8 mouse cellular contexts compared by ENCODE assay signal in genomic region chr2:167232132-167233008, GRCm38 (mm10). TPM values are rescaled to one million over a fixed set of nuclear protein-coding genes. Genes with fewer than 3 reads are reported as not detected.
DNase-seq lines count a peak whose midpoint lies in the region; ATAC-seq and TF ChIP-seq lines count a peak whose summit lies in the region.

No protein-coding gene starts in this region.

- H3K9ac ChIP-seq in limb, embryonic 11.5 days (ENCODE audit: low read length) = no peak overlapping the region

- H3K4me2 ChIP-seq in limb, embryonic 11.5 days (ENCODE audit: low read depth, severe bottlenecking) = no peak overlapping the region

- peak; percentile 53 to 55 for DNase-seq in lung, adult 18-20 months
- DNase-seq in lung, adult 2 months = no peak
- peak; percentile 34 for DNase-seq in brain, adult 2 months (ENCODE audit: low read depth, low spot score)
- DNase-seq in heart, adult 9 months (ENCODE audit: low spot score in 2 of 2) = peak; percentile 54 to 65
- peak; percentile 27 for DNase-seq in limb, embryonic 11.5 days (ENCODE audit: low spot score)
- no peak for DNase-seq in left cerebral cortex, postnatal 14 days (ENCODE audit: low spot score in 2 of 2)

- no peak for TF ChIP-seq POLR2A in lung, adult 2 months (IDR thresholded peaks at IDR 0.05; ENCODE audit: borderline replicate concordance, extremely low read depth, low read depth, low read length)

- intact Hi-C loops in left cerebral cortex, postnatal 14 days (cut with DNase I) = no loop called here

- no peaks in the 10 kb centered on the region; the same call in 1 of the 2 replicates for H3K36me3 ChIP-seq in limb, embryonic 11.5 days (ENCODE audit: control insufficient read depth, insufficient read depth, low read length)

- ATAC-seq in limb, embryonic 11.5 days (ENCODE audit: insufficient number of reproducible peaks, low FRiP score, low TSS enrichment, low read depth) = no peak
- ATAC-seq in activated CD4-positive, CD25-positive, alpha-beta regulatory T cell, adult 4 months = no peak
- ATAC-seq in megakaryocyte progenitor cell, adult 5-6 weeks (replicated peaks; ENCODE audit: poor library complexity) = no peak

- TF ChIP-seq CTCF in lung, adult 2 months (IDR thresholded peaks at IDR 0.05; ENCODE audit: insufficient read depth, low read length) = no peak

- H3K4me3 ChIP-seq in lung, adult 2 months (replicated peaks; ENCODE audit: extremely low read depth, low read depth, low read length) = no peak overlapping the region
- no peak overlapping the region for H3K4me3 ChIP-seq in limb, embryonic 11.5 days (ENCODE audit: low read depth, low read length)

- no peaks in the 10 kb centered on the region for H3K27me3 ChIP-seq in limb, embryonic 11.5 days (ENCODE audit: control insufficient read depth, insufficient read depth, low read length)

- H3K9me3 ChIP-seq in limb, embryonic 11.5 days (ENCODE audit: control insufficient read depth, low read length) = no peaks in the 10 kb centered on the region

- 43% methylated on average over 14 of the region's 14 CpGs for WGBS in lung, adult 2 months
- 58% methylated on average over 14 of the region's 14 CpGs for WGBS in limb, embryonic 11.5 days

- H3K4me1 ChIP-seq in lung, adult 2 months (ENCODE audit: control insufficient read depth, insufficient read depth, low read length) = peaks cover 6% of the 10 kb centered on the region
- peaks cover 13% of the 10 kb centered on the region; the same call in 1 of the 2 replicates for H3K4me1 ChIP-seq in limb, embryonic 11.5 days (ENCODE audit: control insufficient read depth, insufficient read depth, low read length)

- no peak overlapping the region for H3K27ac ChIP-seq in limb, embryonic 11.5 days (replicated peaks; ENCODE audit: low read depth, low read length)

RNA-seq across cellular contexts. Expression of gene Ptgis, which starts 8.0 kb away (rescaled TPM):
- 105 and 162 TPM in 2 replicates for polyA plus RNA-seq in lung, adult 2 months (2012; rRNA removed)
- 18.0 and 19.6 TPM in 2 replicates for polyA plus RNA-seq in limb, embryonic 11.5 days (2014; fragmentation: Nextera tagmentation; extraction: Ambion mirVana)
- under 1 TPM in 1 of 2 experiments, not detected in 1; 0.17 TPM for polyA plus RNA-seq in activated CD4-positive, CD25-positive, alpha-beta regulatory T cell, adult 4 months (2017; shearing (Covaris generic))
- 1 to 10 TPM; 2.7 to 3.2 TPM for total RNA-seq in left cerebral cortex, postnatal 14 days (2021)
- total RNA-seq in megakaryocyte progenitor cell, adult 5-6 weeks (2015) = not detected in 2 replicates
- not detected in 2 replicates for total RNA-seq in megakaryocyte progenitor cell, adult 5-6 weeks (2017)

RNA-seq across cellular contexts. Expression of gene Kcnb1, which starts 42.4 kb away (rescaled TPM):
- 4.5 and 5.1 TPM in 2 replicates for polyA plus RNA-seq in lung, adult 2 months (2012; rRNA removed)
- 0.28 and 0.29 TPM in 2 replicates for polyA plus RNA-seq in limb, embryonic 11.5 days (2014; fragmentation: Nextera tagmentation; extraction: Ambion mirVana)
- polyA plus RNA-seq in activated CD4-positive, CD25-positive, alpha-beta regulatory T cell, adult 4 months (2017; shearing (Covaris generic)) = under 1 TPM; 0.61 to 0.96 TPM
- 100 to 1,000 TPM; 149 to 157 TPM for total RNA-seq in left cerebral cortex, postnatal 14 days (2021)
- total RNA-seq in megakaryocyte progenitor cell, adult 5-6 weeks (2015) = 0.34 and 0.47 TPM in 2 replicates
- total RNA-seq in megakaryocyte progenitor cell, adult 5-6 weeks (2017) = 0.75 and 1.8 TPM in 2 replicates

Comparison
In these comparisons a context has a peak if more than half of its experiments do, and no peak if none do; other contexts are left out.
1. DNase-seq: peak in lung, adult 18-20 months (2 of 2), brain, adult 2 months (single experiment), heart, adult 9 months (2 of 2) and limb, embryonic 11.5 days (single experiment); none in lung, adult 2 months (single experiment) and left cerebral cortex, postnatal 14 days (0 of 2).
2. RNA of gene Ptgis, which starts 8.0 kb away (polyA plus RNA-seq): 105 to 162 TPM in lung, adult 2 months and 18.0 to 19.6 TPM in limb, embryonic 11.5 days; 0.17 TPM in activated CD4-positive, CD25-positive, alpha-beta regulatory T cell, adult 4 months; every median in the first group is over 10 times any median in the second.